Mouse (Mus musculus) lung, embryonic 14.5 days (tissue): ENCODE data around the gene Chmp5. TPM values are rescaled to one million over a fixed set of nuclear protein-coding genes. Genes with fewer than 3 reads are reported as not detected.
A peak's percentile ranks its signal among the peaks of the same experiment; 100 is the strongest.

Source experiments
- ATAC-seq: fragments of 200-750 bp; cut with Nextera tagmentation; 2 replicates; pipeline ENCODE4 v1.8.0; 2017; ENCODE audit warnings: mild to moderate bottlenecking, moderate TSS enrichment, moderate library complexity; ENCODE audit not compliant: insufficient read depth
- DNase-seq: peaks from one replicate; pipeline ENCODE4 v3.0.0-alpha.2; 2015
- H3K27ac ChIP-seq: fragments of 300-500 bp; sonication (generic); 2 replicates; pipeline ENCODE4 v1.5.1; 2014; ENCODE audit warnings: low read depth, mild to moderate bottlenecking, moderate library complexity
- H3K27me3 ChIP-seq: fragments of 300-500 bp; sonication (generic); 2 replicates; pipeline ENCODE4 v1.6.1; 2014; ENCODE audit warnings: low read length, control low read depth; ENCODE audit not compliant: insufficient read depth
- H3K36me3 ChIP-seq: fragments of 300-500 bp; sonication (generic); 2 replicates; pipeline ENCODE4 v1.6.1; 2014; ENCODE audit warnings: control low read depth; ENCODE audit not compliant: insufficient read depth
- H3K4me1 ChIP-seq: fragments of 300-500 bp; sonication (generic); 2 replicates; pipeline ENCODE4 v1.6.1; 2014; ENCODE audit warnings: antibody characterized with exemption, control low read depth; ENCODE audit not compliant: insufficient read depth
- H3K4me2 ChIP-seq: fragments of 300-500 bp; sonication (generic); 2 replicates; pipeline ENCODE4 v1.6.1; 2014; ENCODE audit warnings: mild to moderate bottlenecking
- H3K4me3 ChIP-seq: fragments of 300-500 bp; sonication (generic); 2 replicates; pipeline ENCODE4 v1.5.1; 2014; ENCODE audit warnings: low read depth, low read length
- H3K9ac ChIP-seq: fragments of 300-500 bp; sonication (generic); 2 replicates; pipeline ENCODE4 v1.6.1; 2014
- H3K9me3 ChIP-seq: fragments of 300-500 bp; sonication (generic); 2 replicates; pipeline ENCODE4 v1.6.1; 2016; ENCODE audit warnings: low read depth, low read length, control low read depth
- CTCF ChIP-seq: IDR thresholded peaks from 2 replicates; pipeline ENCODE4 v1.5.1; 2016; ENCODE audit warnings: antibody characterized with exemption, low read depth
- whole genome bisulfite sequencing: fragments of 180-500 bp; shearing (Covaris S2); extraction: QIAGEN DNeasy Blood & Tissue Kit; methylation state at CpG from one replicate; pipeline ENCODE4 v1.1.7; 2014; 5-methylcytosine and 5-hydroxymethylcytosine counted together
- polyA plus RNA-seq: library from polyadenylated mRNA; unstranded; fragments of >200 nt; fragmentation: Nextera tagmentation; extraction: Ambion mirVana; gene quantifications from 2 replicates; pipeline ENCODE4 v1.2.1, GENCODE M21; 2014

Chmp5 gene
- polyA plus RNA-seq, 1 experiment from 2014 or later, result 90.7 TPM

DNA sequence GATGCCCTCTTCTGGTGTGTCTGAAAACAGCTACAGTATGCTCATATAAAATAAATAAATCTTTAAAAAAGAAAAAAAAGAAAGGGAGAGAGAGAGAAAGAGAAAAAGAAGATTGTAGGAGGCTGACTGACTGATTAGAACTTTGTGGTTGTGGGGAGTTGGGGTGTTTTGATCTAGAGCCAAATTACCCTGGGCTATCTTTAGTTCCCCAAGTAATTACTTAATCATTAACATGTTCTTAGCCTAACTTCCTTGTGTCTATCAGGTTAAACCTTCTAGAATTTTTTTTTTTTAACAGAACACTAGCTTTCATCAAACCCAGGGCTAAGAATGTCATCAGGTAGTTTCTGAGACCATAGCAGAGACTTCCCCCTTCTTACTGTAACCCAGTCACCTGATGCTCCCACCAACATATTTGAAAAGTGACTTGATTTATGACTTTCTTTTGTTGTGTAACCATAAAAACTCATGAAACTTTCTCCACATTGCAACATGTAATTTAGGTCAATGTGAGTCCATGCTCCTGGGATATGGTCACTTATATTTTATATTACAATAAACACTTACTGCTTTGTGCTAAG is 33.8 kb upstream of the Chmp5 start:
- DNase-seq (no peak), ATAC-seq (no peak)
- no peaks in the 10 kb centered on the region for H3K4me1 ChIP-seq
- H3K36me3 ChIP-seq, result no peaks in the 10 kb centered on the region
- no peak overlapping the region for H3K4me2 ChIP-seq
- no peak for TF ChIP-seq CTCF
- no peaks in the 10 kb centered on the region for H3K27me3 ChIP-seq
- H3K9ac ChIP-seq, result no peak overlapping the region
- no peaks in the 10 kb centered on the region for H3K9me3 ChIP-seq
- no peak overlapping the region for H3K27ac ChIP-seq
- no peak overlapping the region for H3K4me3 ChIP-seq

DNA sequence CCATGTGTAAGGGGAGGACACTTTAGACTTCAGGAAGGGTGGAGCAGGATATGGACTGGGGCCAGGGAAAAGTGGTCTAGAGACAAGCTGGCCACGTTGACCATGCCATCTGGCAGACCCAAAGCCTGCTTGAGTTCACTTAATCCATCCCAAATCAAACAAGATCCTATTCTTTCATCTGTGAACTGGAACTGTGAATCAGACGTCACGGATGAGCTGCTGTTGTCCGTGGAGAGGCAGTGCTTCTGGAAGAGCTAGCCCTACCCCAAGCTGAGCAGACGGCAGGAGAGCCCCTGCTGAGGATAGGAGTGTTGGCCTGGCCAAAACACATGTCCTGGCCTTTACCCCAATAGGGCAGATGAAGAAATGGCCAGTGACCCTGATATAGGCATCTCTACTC is 32.3 kb upstream of the Chmp5 start:
- no peak for ATAC-seq
- DNase-seq, result no peak
- 64% methylated on average over 5 of the region's 5 CpGs for WGBS

DNA sequence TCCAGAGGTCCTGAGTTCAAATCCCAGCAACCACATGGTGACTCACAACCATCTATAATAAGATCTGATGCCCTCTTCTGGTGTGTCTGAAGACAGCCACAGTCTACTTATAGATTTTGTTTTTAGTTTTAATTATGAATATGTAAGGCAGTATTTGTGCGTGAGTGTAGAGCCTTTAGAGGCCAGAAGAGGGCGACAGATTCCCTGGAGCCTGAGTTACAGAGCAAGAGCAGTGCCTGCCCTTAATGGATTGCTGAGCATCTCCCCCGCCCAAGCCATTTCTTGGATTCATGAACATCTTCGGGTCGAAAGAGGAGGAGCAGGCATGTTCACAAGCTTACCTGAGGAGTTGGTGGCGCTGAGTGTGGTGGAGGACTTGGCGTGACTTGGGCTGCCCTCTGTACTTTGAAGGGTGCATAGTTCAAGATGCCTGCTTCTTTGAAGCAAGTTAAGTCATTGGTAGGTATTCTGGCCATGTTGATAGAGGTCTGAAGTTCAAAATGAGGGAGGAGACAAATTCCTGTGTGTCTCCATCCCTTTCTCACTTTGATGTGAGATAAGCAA is 31.5 kb upstream of the Chmp5 start:
- ATAC-seq (no peak), DNase-seq (no peak)
- no peak overlapping the region for H3K27ac ChIP-seq
- H3K27me3 ChIP-seq, result no peaks in the 10 kb centered on the region
- H3K36me3 ChIP-seq, result no peaks in the 10 kb centered on the region
- H3K4me1 ChIP-seq, result no peaks in the 10 kb centered on the region
- no peak for TF ChIP-seq CTCF
- 94% methylated on average over 7 of the region's 7 CpGs for WGBS
- no peak overlapping the region for H3K4me2 ChIP-seq
- no peak overlapping the region for H3K4me3 ChIP-seq
- H3K9me3 ChIP-seq, result no peaks in the 10 kb centered on the region
- H3K9ac ChIP-seq, result no peak overlapping the region

More for the DNA sequence above, 32.3 kb upstream of the Chmp5 start:
- Histone ChIP-seq H3K36me3 (no peaks in the 10 kb centered on the region), H3K9ac (no peak overlapping the region), H3K9me3 (no peaks in the 10 kb centered on the region), H3K4me3 (no peak overlapping the region), H3K27me3 (no peaks in the 10 kb centered on the region), H3K4me2 (no peak overlapping the region), H3K27ac (no peak overlapping the region), H3K4me1 (no peaks in the 10 kb centered on the region)
- no peak for TF ChIP-seq CTCF

DNA sequence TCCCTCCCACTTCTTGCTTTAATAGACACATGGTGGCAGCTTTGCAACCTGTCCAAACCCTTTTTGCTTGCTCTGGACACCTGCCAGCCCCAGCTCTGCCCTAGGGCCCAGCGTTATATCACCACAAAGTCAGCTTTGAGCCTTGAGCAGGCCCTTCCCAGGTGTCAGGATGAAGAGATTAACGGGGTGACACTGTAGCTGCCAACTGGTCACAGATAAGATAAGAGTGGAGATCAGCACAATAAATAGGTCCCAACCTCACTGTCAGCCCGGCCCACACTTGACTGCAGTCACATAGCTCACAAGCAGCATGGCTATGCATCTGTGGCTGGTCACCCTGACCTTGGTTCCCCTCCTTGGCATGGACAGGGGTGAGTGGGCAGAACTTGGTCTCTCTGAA is 28.4 kb upstream of the Chmp5 start, which contains the start of gene Spink4:
Gene Spink4 (plus strand): TSS at position 268 of the 400 bp plus-strand sequence.
- DNase-seq (peak; percentile 11), ATAC-seq (0 out of 2 replicates have a peak, but pooled peaks have one; percentile 28)
- H3K4me3 ChIP-seq, result no peak within 1 kb of the TSS
- no peaks in the 10 kb centered on the region for H3K9me3 ChIP-seq
- no peaks in the 10 kb centered on the region for H3K36me3 ChIP-seq
- no peak within 1 kb of the TSS for H3K9ac ChIP-seq
- no peak within 1 kb of the TSS for H3K4me2 ChIP-seq
- WGBS, result 11% methylated on average over 3 of the region's 3 CpGs
- H3K4me1 ChIP-seq, result no peaks in the 10 kb centered on the region
- TF ChIP-seq CTCF, result no peak
- H3K27ac ChIP-seq, result no peak within 1 kb of the TSS
- H3K27me3 ChIP-seq, result no peaks in the 10 kb centered on the region

DNA sequence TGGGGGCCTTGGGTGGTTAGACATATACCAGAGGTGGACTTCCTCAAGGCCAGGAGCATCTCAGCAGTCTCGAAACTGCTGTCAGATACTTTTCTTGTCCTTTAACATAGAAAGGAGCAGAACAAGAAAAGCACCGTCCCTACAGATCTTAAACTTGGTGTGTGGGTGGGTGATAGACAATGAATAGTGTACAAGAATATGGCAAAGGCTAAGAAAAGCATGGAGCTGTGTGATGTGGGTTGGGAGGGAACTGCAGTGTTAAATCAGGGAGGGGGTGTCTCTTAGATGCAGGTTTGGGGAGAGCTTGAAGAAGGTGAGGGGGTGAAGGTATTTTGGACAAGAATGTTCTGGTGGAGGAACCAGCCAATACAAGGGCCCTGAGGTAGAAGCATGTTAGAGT is 27.6 kb upstream of the Chmp5 start:
- Histone ChIP-seq H3K4me1 (no peaks in the 10 kb centered on the region), H3K27ac (no peak overlapping the region), H3K9ac (no peak overlapping the region), H3K4me3 (no peak overlapping the region), H3K4me2 (no peak overlapping the region), H3K27me3 (no peaks in the 10 kb centered on the region), H3K36me3 (no peaks in the 10 kb centered on the region), H3K9me3 (no peaks in the 10 kb centered on the region)
- ATAC-seq, result no peak
- TF ChIP-seq CTCF, result no peak
- WGBS, result 72% methylated on average over 2 of the region's 2 CpGs
- DNase-seq, result no peak

DNA sequence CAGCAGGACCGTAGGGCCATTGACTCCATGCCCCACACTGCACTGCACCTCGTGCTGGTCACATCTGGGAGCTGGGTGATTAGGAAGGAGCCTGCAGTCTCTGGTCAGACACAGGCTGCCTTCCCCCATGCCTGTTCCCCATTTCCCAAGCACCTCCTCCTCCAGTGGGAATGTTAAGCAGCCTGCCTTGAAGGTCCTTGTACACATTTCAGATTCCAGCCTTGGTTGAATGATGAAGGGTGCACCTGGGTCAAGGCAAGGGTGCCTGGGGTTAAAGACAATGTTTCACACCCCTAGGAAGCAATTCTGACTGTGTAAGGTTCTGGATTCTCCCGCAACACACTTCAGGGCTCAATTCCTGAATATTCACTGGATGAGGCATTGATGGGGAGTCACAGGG is 26.9 kb upstream of the Chmp5 start:
- WGBS, result 53% methylated on average over 3 of the region's 3 CpGs
- no peak overlapping the region for H3K4me3 ChIP-seq
- TF ChIP-seq CTCF, result no peak

DNA sequence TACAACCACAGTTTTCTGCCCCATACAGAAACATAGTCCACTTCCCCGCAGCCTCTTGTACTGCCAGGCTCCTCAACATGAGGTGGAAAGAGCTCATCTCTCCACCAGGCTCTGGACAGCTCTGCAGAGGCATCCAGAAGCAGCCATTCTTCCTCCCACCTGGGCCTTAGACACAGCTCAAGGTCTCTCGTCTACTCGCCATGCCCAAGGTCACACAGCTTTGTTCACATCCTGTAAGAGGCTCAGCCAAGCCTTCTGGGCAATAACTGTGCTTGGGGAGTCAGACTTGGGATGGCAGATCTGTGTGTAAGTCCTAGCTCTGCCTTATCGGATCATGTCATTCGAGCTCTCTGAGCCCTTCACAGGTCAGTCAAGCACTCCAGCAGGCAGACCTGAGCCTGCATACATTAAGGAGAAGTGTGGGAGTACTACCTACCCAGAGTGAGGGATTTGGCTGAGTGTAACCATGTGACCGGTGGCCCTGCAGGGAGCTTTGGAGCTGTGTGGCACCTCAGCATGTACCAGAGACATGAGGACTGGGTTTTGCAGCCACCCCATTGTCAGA is 25.0 kb upstream of the Chmp5 start:
- Histone ChIP-seq H3K36me3 (no peaks in the 10 kb centered on the region), H3K4me2 (no peak overlapping the region), H3K27me3 (no peaks in the 10 kb centered on the region), H3K4me1 (no peaks in the 10 kb centered on the region), H3K9ac (no peak overlapping the region), H3K27ac (no peak overlapping the region), H3K9me3 (no peaks in the 10 kb centered on the region), H3K4me3 (no peak overlapping the region)
- no peak for TF ChIP-seq CTCF
- no peak for ATAC-seq
- 70% methylated on average over 6 of the region's 6 CpGs for WGBS
- no peak for DNase-seq

More for the DNA sequence above, 26.9 kb upstream of the Chmp5 start:
- no peaks in the 10 kb centered on the region for H3K9me3 ChIP-seq
- ATAC-seq (no peak), DNase-seq (no peak)
- H3K27ac ChIP-seq, result no peak overlapping the region
- H3K4me2 ChIP-seq, result no peak overlapping the region
- H3K9ac ChIP-seq, result no peak overlapping the region
- H3K36me3 ChIP-seq, result no peaks in the 10 kb centered on the region
- no peaks in the 10 kb centered on the region for H3K27me3 ChIP-seq
- no peaks in the 10 kb centered on the region for H3K4me1 ChIP-seq
